Mouse (Mus musculus) liver, adult 2 months (tissue): ENCODE results near the gene Nr3c2. TPM values are rescaled to one million over a fixed set of nuclear protein-coding genes. Genes with fewer than 3 reads are reported as not detected.

Experiments
- DNase-seq: peaks from one replicate; pipeline ENCODE4 v3.0.0-alpha.2; 2011; ENCODE audit warnings: low read depth, low spot score; ENCODE audit errors: extremely low read depth
- H3K27ac ChIP-seq: fragments of 200-500 bp; replicated peaks from 2 replicates; pipeline ENCODE4 v1.5.1; 2012; ENCODE audit warnings: low read depth, mild to moderate bottlenecking, control low read depth, inconsistent platforms, low read length; ENCODE audit not compliant: insufficient read depth
- H3K27me3 ChIP-seq: fragments of 200-500 bp; 2 replicates; pipeline ENCODE4 v1.6.1; 2012; ENCODE audit warnings: mild to moderate bottlenecking, moderate library complexity, low read length, inconsistent platforms; ENCODE audit not compliant: control insufficient read depth, insufficient read depth
- H3K36me3 ChIP-seq: fragments of 200-500 bp; 2 replicates; pipeline ENCODE4 v1.6.1; 2012; ENCODE audit warnings: low read length, inconsistent platforms; ENCODE audit not compliant: control insufficient read depth, insufficient read depth
- H3K4me1 ChIP-seq: fragments of 200-500 bp; 2 replicates; pipeline ENCODE4 v1.6.1; 2011; ENCODE audit warnings: low read length; ENCODE audit not compliant: control insufficient read depth, insufficient read depth
- H3K4me3 ChIP-seq: fragments of 200-500 bp; 2 replicates; pipeline ENCODE4 v1.5.1; 2011; ENCODE audit warnings: low read depth, mild to moderate bottlenecking, control low read depth, low read length, moderate library complexity; ENCODE audit not compliant: insufficient read depth
- H3K79me2 ChIP-seq: fragments of 200-500 bp; 2 replicates; pipeline ENCODE4 v1.6.1; 2012; ENCODE audit warnings: inconsistent platforms, mild to moderate bottlenecking, low read length, moderate library complexity; ENCODE audit not compliant: control insufficient read depth, insufficient read depth
- H3K9ac ChIP-seq: fragments of 200-500 bp; 2 replicates; pipeline ENCODE4 v1.6.1; 2012; ENCODE audit warnings: low read depth, mild to moderate bottlenecking, control low read depth, inconsistent platforms, low read length
- CTCF ChIP-seq: fragments of 200-500 bp; IDR thresholded peaks from 2 replicates; pipeline ENCODE4 v1.5.1; 2011; ENCODE audit warnings: low read depth, low read length, control low read depth
- POLR2A ChIP-seq: fragments of 200-500 bp; IDR thresholded peaks from 2 replicates; pipeline ENCODE4 v1.6.1; 2011; ENCODE audit warnings: low read length, control low read depth; ENCODE audit not compliant: insufficient read depth; ENCODE audit errors: extremely low read depth
- WGBS: fragments of 180-500 bp; shearing (Covaris S2); methylation state at CpG from one replicate; pipeline ENCODE4 v1.1.7; 2018; 5-methylcytosine and 5-hydroxymethylcytosine counted together
- polyA plus RNA-seq: library from polyadenylated mRNA; depleted of rRNA; stranded (reverse); fragments of >200 nt; gene quantifications from 2 replicates; pipeline ENCODE4 v1.2.3, GENCODE M21; 2012
- total RNA-seq: library from RNA; depleted of rRNA; stranded (reverse); fragments of >200 nt; gene quantifications from 2 replicates; pipeline ENCODE4 v1.2.3, GENCODE M21; 2014

The Nr3c2 gene
- total and polyA plus RNA-seq, 2 experiments: 4.7 to 14.8 TPM

GRCm38 (mm10) chr8:77120810-77121570 is 221.7 kb downstream of the Nr3c2 start:
- DNase-seq: peak; percentile 30
- Histone ChIP-seq H3K27me3 (no peaks in the 10 kb centered on the region), H3K4me1 (no peaks in the 10 kb centered on the region; the same call in 1 of the 2 replicates), H3K27ac (no peak overlapping the region), H3K9ac (no peak overlapping the region), H3K36me3 (no peaks in the 10 kb centered on the region), H3K79me2 (no peaks in the 10 kb centered on the region; the same call in 1 of the 2 replicates), H3K4me3 (no peak overlapping the region)
- WGBS: 25% methylated on average over 10 of the region's 10 CpGs
- TF ChIP-seq CTCF: no peak
- no peak for TF ChIP-seq POLR2A

GRCm38 (mm10) chr8:77121571-77121890 is 222.3 kb downstream of the Nr3c2 start:
- no peak for DNase-seq

GRCm38 (mm10) chr8:77122300-77122699 is 223.1 kb downstream of the Nr3c2 start:
- Histone ChIP-seq H3K27me3 (no peaks in the 10 kb centered on the region), H3K4me3 (no peak overlapping the region), H3K27ac (no peak overlapping the region), H3K4me1 (no peaks in the 10 kb centered on the region; the same call in 1 of the 2 replicates), H3K36me3 (no peaks in the 10 kb centered on the region), H3K79me2 (no peaks in the 10 kb centered on the region; the same call in 1 of the 2 replicates), H3K9ac (no peak overlapping the region)
- TF ChIP-seq CTCF: no peak
- TF ChIP-seq POLR2A: no peak
- peak; percentile 39 for DNase-seq
- WGBS: 50% methylated on average over 5 of the region's 5 CpGs

More at GRCm38 (mm10) chr8:77121571-77121890, 222.3 kb downstream of the Nr3c2 start:
- WGBS: 85% methylated on average over 1 of the region's 1 CpGs
- Histone ChIP-seq H3K27me3 (no peaks in the 10 kb centered on the region), H3K4me3 (no peak overlapping the region), H3K79me2 (no peaks in the 10 kb centered on the region; the same call in 1 of the 2 replicates), H3K36me3 (no peaks in the 10 kb centered on the region), H3K4me1 (no peaks in the 10 kb centered on the region; the same call in 1 of the 2 replicates), H3K9ac (no peak overlapping the region), H3K27ac (no peak overlapping the region)
- no peak for TF ChIP-seq POLR2A

- Histone ChIP-seq H3K27ac (no peak overlapping the region), H3K79me2 (no peaks in the 10 kb centered on the region; the same call in 1 of the 2 replicates), H3K4me3 (no peak overlapping the region), H3K36me3 (no peaks in the 10 kb centered on the region), H3K4me1 (no peaks in the 10 kb centered on the region; the same call in 1 of the 2 replicates), H3K27me3 (no peaks in the 10 kb centered on the region), H3K9ac (no peak overlapping the region)
- WGBS: 97% methylated on average over 7 of the region's 7 CpGs
- TF ChIP-seq CTCF (no peak), POLR2A (no peak)
- DNase-seq: no peak
These were observed 226.5 kb downstream of the Nr3c2 start for GRCm38 (mm10) chr8:77125777-77126176.

GRCm38 (mm10) chr8:77128006-77128405 is 228.8 kb downstream of the Nr3c2 start:
- no peak overlapping the region for H3K9ac ChIP-seq
- H3K79me2 ChIP-seq: no peaks in the 10 kb centered on the region; the same call in 1 of the 2 replicates
- DNase-seq: no peak
- no peaks in the 10 kb centered on the region for H3K36me3 ChIP-seq
- H3K4me1 ChIP-seq: no peaks in the 10 kb centered on the region; the same call in 1 of the 2 replicates
- no peaks in the 10 kb centered on the region for H3K27me3 ChIP-seq
- TF ChIP-seq POLR2A: no peak
- no peak for TF ChIP-seq CTCF
- no peak overlapping the region for H3K27ac ChIP-seq
- 52% methylated on average over 4 of the region's 4 CpGs for WGBS
- no peak overlapping the region for H3K4me3 ChIP-seq

- TF ChIP-seq POLR2A (0 out of 2 replicates have a peak, but pooled peaks have one; percentile 23), CTCF (no peak)
- Histone ChIP-seq H3K27ac (peak overlapping the region; percentile 81), H3K9ac (peak overlapping the region; percentile 44; the same call in 1 of the 2 replicates), H3K79me2 (0 out of 2 replicates have a peak, but pooled peaks cover 3% of the 10 kb centered on the region), H3K27me3 (no peaks in the 10 kb centered on the region), H3K36me3 (no peaks in the 10 kb centered on the region; the same call in 1 of the 2 replicates), H3K4me1 (peaks cover 5% of the 10 kb centered on the region; the same call in 1 of the 2 replicates), H3K4me3 (peak overlapping the region; percentile 5; the same call in 1 of the 2 replicates)
- peak; percentile 98 for DNase-seq
- 19% methylated on average over 11 of the region's 11 CpGs for WGBS
These were observed 233.8 kb downstream of the Nr3c2 start for GRCm38 (mm10) chr8:77132903-77133637.
